Mouse (Mus musculus): ENCODE results near the gene Bag6. TPM values are rescaled to one million over a fixed set of nuclear protein-coding genes. Genes with fewer than 3 reads are reported as not detected.

Bag6 gene
- total and polyA plus RNA-seq, 3 experiments: 26.0 to 152 (median 73.0) TPM

DNA sequence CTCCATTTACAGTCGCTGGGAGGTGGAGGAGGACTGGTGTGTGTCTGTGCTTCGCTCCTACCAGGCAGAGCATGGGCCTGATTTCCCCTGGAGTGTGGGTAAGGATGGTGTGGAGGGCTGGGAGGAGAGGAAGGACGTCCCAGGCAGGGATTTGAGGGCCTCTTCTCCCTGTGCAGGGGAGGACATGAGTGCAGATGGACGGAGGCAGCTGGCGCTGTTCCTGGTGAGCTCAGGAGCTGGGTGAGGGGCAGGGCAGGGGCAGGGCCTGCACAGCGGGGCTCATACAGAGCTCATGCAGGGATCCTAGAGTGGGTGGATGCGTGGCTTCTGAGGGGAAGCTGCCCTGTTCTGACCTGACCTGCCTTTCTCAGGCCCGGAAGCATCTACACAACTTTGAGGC lies 32.7 kb upstream of the Bag6 start:
- Histone ChIP-seq H3K27ac (ENCODE audit: insufficient read depth, low read depth) (no peak overlapping the region), H3K4me3 (replicated peaks in 1 of 3; ENCODE audit: low read depth in 2 of 3, low read length in 2 of 3, poor library complexity in 1 of 3) (no peak overlapping the region)
- dilution Hi-C loops (cut with MboI; ENCODE audit: extremely low pct_ligation_motif_present, extremely low pct_unique_long_range_greater_than_20kb, low sequenced_read_pairs): no loop called here

GRCm38 (mm10) chr17:35103221-35103690 lies 31.7 kb upstream of the Bag6 start:
- no peak overlapping the region for H3K4me3 ChIP-seq (replicated peaks in 1 of 3; ENCODE audit: low read depth in 2 of 3, low read length in 2 of 3, poor library complexity in 1 of 3)
- in situ Hi-C loops (cut with MboI; ENCODE audit: low pct_ligation_motif_present, low pct_unique_long_range_greater_than_20kb, low sequenced_read_pairs): no loop called here
- DNase-seq (ENCODE audit: extremely low read depth): no peak
- no peaks in the 10 kb centered on the region for H3K27me3 ChIP-seq (replicated peaks)
- peaks cover 0 to 4% of the 10 kb centered on the region in 2 experiments; a peak in 1 of 4 replicates for H3K4me1 ChIP-seq (ENCODE audit: control insufficient read depth in 1 of 2, insufficient read depth in 2 of 2)
- no peak for TF ChIP-seq ZMIZ1 (IDR thresholded peaks at IDR 0.05; ENCODE audit: low read depth, low read length)
- no peak for TF ChIP-seq JUN (IDR thresholded peaks at IDR 0.05; ENCODE audit: insufficient read depth, low read depth, low read length)
- TF ChIP-seq CTCF (conservative IDR thresholded peaks at IDR 0.05 in 1 of 2, IDR thresholded peaks at IDR 0.05 in 1 of 2; ENCODE audit: low read depth in 2 of 2, low read length in 2 of 2): no peak
- TF ChIP-seq PAX5 (IDR thresholded peaks at IDR 0.05; ENCODE audit: low read length): no peak
- TF ChIP-seq ZC3H11A (IDR thresholded peaks at IDR 0.05; ENCODE audit: low read depth, low read length): no peak
- no peak for TF ChIP-seq MAFK (IDR thresholded peaks at IDR 0.05; ENCODE audit: insufficient replicate concordance, low read length)
- H3K36me3 ChIP-seq (replicated peaks in 1 of 2; ENCODE audit: control insufficient read depth in 1 of 2, insufficient read depth in 1 of 2, low read length in 1 of 2): peaks cover 40 to 67% of the 10 kb centered on the region in 2 experiments
- dilution Hi-C loops (cut with MboI; ENCODE audit: extremely low pct_ligation_motif_present, extremely low pct_unique_long_range_greater_than_20kb, low sequenced_read_pairs): no loop called here
- H3K79me2 ChIP-seq (replicated peaks; ENCODE audit: control insufficient read depth, extremely low read depth, insufficient read depth, poor library complexity, severe bottlenecking): no peaks in the 10 kb centered on the region
- no peak overlapping the region for H3K27ac ChIP-seq (ENCODE audit: insufficient read depth, low read depth)
- H3K9ac ChIP-seq (ENCODE audit: insufficient read depth, low read depth): no peak overlapping the region
- H3K4me2 ChIP-seq (ENCODE audit: insufficient read depth, low read depth, poor library complexity, severe bottlenecking): no peak overlapping the region
- H3K9me3 ChIP-seq (replicated peaks; ENCODE audit: low read length): no peaks in the 10 kb centered on the region

More for the DNA sequence above, 32.7 kb upstream of the Bag6 start:
- no peaks in the 10 kb centered on the region for H3K9me3 ChIP-seq (replicated peaks; ENCODE audit: low read length)
- H3K79me2 ChIP-seq (replicated peaks; ENCODE audit: control insufficient read depth, extremely low read depth, insufficient read depth, poor library complexity, severe bottlenecking): no peaks in the 10 kb centered on the region
- TF ChIP-seq NRF1 (IDR thresholded peaks at IDR 0.05; ENCODE audit: low read depth, low read length) (no peak), MEF2A (IDR thresholded peaks at IDR 0.05; ENCODE audit: borderline replicate concordance, low read depth, low read length) (no peak)
- H3K36me3 ChIP-seq (replicated peaks in 1 of 2; ENCODE audit: control insufficient read depth in 1 of 2, insufficient read depth in 1 of 2, low read length in 1 of 2): peaks cover 43 to 75% of the 10 kb centered on the region in 2 experiments
- in situ Hi-C loops (cut with MboI; ENCODE audit: low pct_ligation_motif_present, low pct_unique_long_range_greater_than_20kb, low sequenced_read_pairs): no loop called here
- H3K4me1 ChIP-seq (ENCODE audit: control insufficient read depth in 1 of 2, insufficient read depth in 2 of 2): peaks cover 0 to 4% of the 10 kb centered on the region in 2 experiments; a peak in 1 of 4 replicates
- H3K27me3 ChIP-seq (replicated peaks): no peaks in the 10 kb centered on the region
- H3K4me2 ChIP-seq (ENCODE audit: insufficient read depth, low read depth, poor library complexity, severe bottlenecking): no peak overlapping the region
- no peak overlapping the region for H3K9ac ChIP-seq (ENCODE audit: insufficient read depth, low read depth)
- DNase-seq (ENCODE audit: extremely low read depth): no peak

- dilution Hi-C loops (cut with MboI; ENCODE audit: extremely low pct_ligation_motif_present, extremely low pct_unique_long_range_greater_than_20kb, low sequenced_read_pairs) (no loop called here), in situ Hi-C loops (cut with MboI; ENCODE audit: low pct_ligation_motif_present, low pct_unique_long_range_greater_than_20kb, low sequenced_read_pairs) (no loop called here)
- DNase-seq (ENCODE audit: extremely low read depth): no peak
- H3K4me3 ChIP-seq (replicated peaks in 1 of 3; ENCODE audit: low read depth in 2 of 3, low read length in 2 of 3, poor library complexity in 1 of 3): no peak overlapping the region
- TF ChIP-seq NRF1 (IDR thresholded peaks at IDR 0.05; ENCODE audit: low read depth, low read length) (no peak), RAD21 (IDR thresholded peaks at IDR 0.05; ENCODE audit: low read depth, low read length) (no peak), HCFC1 (IDR thresholded peaks at IDR 0.05; ENCODE audit: low read depth, low read length) (no peak), SIN3A (IDR thresholded peaks at IDR 0.05; ENCODE audit: low read length) (no peak), GABPA (IDR thresholded peaks at IDR 0.05; ENCODE audit: insufficient replicate concordance, low read depth, low read length) (no peak), BHLHE40 (IDR thresholded peaks at IDR 0.05; ENCODE audit: low read depth, low read length) (no peak), SMC3 (IDR thresholded peaks at IDR 0.05; ENCODE audit: low read depth, low read length) (no peak), JUN (IDR thresholded peaks at IDR 0.05; ENCODE audit: insufficient read depth, low read depth, low read length) (no peak), CHD2 (IDR thresholded peaks at IDR 0.05; ENCODE audit: low read length) (no peak), KAT2A (IDR thresholded peaks at IDR 0.05; ENCODE audit: insufficient replicate concordance, low read length) (no peak), MXI1 (IDR thresholded peaks at IDR 0.05; ENCODE audit: low read depth, low read length) (no peak), TCF12 (IDR thresholded peaks at IDR 0.05; ENCODE audit: low read depth, low read length) (no peak), USF1 (IDR thresholded peaks at IDR 0.05; ENCODE audit: low read depth, low read length) (no peak), MAZ (IDR thresholded peaks at IDR 0.05; ENCODE audit: low read depth, low read length) (no peak), ZNF384 (IDR thresholded peaks at IDR 0.05; ENCODE audit: low read depth, low read length) (no peak), USF2 (conservative IDR thresholded peaks at IDR 0.05; ENCODE audit: low read depth, low read length) (no peak)
- no peaks in the 10 kb centered on the region for H3K9me3 ChIP-seq (replicated peaks; ENCODE audit: low read length)
- no peak overlapping the region for H3K27ac ChIP-seq (ENCODE audit: insufficient read depth, low read depth)
- no peaks in the 10 kb centered on the region for H3K79me2 ChIP-seq (replicated peaks; ENCODE audit: control insufficient read depth, extremely low read depth, insufficient read depth, poor library complexity, severe bottlenecking)
- no peaks in the 10 kb centered on the region for H3K27me3 ChIP-seq (replicated peaks)
- H3K9ac ChIP-seq (ENCODE audit: insufficient read depth, low read depth): no peak overlapping the region
- H3K4me2 ChIP-seq (ENCODE audit: insufficient read depth, low read depth, poor library complexity, severe bottlenecking): no peak overlapping the region
- H3K36me3 ChIP-seq (replicated peaks in 1 of 2; ENCODE audit: control insufficient read depth in 1 of 2, insufficient read depth in 1 of 2, low read length in 1 of 2): peaks cover 40 to 59% of the 10 kb centered on the region in 2 experiments
- peaks cover 0 to 4% of the 10 kb centered on the region in 2 experiments; a peak in 1 of 4 replicates for H3K4me1 ChIP-seq (ENCODE audit: control insufficient read depth in 1 of 2, insufficient read depth in 2 of 2)
Observed at GRCm38 (mm10) chr17:35104079-35104478, 30.9 kb upstream of the Bag6 start.
